Mouse (Mus musculus) CD8-positive naive resting alpha-beta T cell, adult 57 days (primary cell): ENCODE data around the gene Gm35134. TPM values are rescaled to one million over a fixed set of nuclear protein-coding genes. Genes with fewer than 3 reads are reported as not detected.

Source experiments
- total RNA-seq: library from RNA; stranded (reverse); gene quantifications from one replicate; pipeline ENCODE4 v1.2.4, GENCODE M21; 2023

Gm35134 gene
- total RNA-seq: not detected

DNA sequence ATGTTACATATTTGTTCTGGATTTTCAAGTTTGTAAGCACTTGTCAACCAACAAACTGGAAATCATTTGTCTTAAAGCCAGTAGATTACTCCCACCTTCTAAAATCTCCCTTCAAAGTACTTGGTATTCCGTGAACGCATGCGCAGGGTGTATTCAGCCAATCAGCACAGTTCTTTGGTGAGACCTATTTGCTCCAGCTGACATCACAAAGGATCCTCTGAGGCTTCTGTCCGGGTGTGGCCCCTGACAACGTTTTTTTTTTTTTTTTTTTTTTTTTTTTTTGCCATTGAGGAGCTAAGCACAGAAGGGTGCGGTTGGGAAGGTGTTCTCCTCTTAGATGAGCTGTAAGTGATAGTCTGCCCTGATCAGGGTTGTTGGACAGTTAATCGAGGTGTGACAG, at the start of gene Gm35134:
Gm35134 (plus strand) TSS at position 301 of the 400 bp plus-strand sequence.

